Mouse (Mus musculus): Measurements from ENCODE around the gene Nqo1. TPM values are rescaled to one million over a fixed set of nuclear protein-coding genes. Genes with fewer than 3 reads are reported as not detected.

The Nqo1 gene
- 1 to 10 TPM; 3.0 to 3.4 TPM for total RNA-seq (2021)

DNA sequence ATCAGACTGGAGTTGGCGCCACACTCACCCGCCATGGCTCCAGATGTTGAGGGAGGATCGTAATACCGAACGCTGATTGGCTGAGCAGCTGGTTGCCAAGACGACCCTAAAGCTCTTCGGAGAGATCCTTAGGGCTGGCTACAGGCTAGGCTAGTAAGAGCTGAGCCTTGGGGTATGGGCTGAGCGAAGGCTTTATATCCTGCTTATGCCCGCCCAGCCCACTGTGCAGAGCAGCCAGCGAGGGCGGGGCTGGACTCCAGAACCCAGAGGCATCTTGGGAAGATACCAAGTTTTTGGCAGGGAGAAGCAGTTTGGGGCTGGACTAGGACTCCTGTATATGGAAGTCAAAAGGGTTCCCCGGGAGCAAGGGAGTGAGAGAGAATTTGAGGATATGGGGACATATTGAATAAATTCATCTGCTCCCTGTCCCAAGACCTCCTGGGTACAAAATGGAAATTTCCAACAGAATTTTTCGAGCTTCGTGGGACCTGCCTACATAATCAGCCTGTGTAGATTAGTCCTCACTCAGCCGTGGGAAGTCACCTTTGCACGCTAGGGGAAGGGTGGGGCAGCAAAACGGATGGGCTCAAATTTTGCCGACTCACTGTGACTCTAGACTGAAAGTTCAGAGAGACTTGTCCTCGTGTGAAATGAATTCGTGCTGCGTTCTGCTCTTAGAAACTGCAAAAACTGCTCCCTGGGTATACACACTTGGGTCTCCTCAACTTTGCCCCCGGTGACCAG is at the start of gene Nqo1:
Gene Nqo1, minus strand, starts transcription at position 169 of the 744 bp plus-strand sequence.
- peak; percentile 69 to 86 for DNase-seq (ENCODE audit: extremely low spot score in 1 of 2, low spot score in 2 of 2)
- intact Hi-C loops (cut with DNase I) = no loop called here

DNA sequence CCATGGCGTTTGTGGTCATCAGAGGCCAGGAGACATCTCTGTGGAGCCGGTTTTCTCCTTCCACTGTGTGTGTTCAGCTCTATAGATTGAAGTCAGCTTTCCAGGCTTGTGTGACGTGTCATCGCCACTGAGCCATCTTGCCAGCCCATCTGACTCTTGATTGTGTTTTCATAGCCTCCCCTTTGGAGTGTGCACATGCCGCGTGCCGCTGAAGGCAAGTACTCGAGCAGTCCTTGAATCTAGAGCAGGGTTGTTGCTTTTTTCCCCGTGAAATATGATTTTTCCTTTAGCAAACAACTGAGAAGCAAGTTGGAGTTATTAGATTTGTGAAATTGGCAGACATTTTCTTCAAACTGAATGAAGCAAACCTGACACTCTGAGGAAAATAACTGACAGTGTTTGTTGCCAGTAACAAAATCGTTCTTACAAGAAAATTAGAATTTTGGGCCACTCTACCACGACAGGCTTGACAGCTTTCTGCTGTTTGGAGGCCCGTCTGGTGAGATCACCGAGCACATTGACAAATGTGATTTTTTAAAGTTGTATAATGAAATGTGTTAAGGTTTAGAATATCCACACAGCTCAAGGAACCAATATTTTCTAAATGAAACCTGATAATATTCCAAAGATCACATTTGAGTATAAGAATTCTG is 48.5 kb upstream of the Nqo1 start:
- intact Hi-C loops (cut with DNase I) = no loop called here
- DNase-seq (ENCODE audit: extremely low spot score in 1 of 2, low spot score in 2 of 2) = no peak

DNA sequence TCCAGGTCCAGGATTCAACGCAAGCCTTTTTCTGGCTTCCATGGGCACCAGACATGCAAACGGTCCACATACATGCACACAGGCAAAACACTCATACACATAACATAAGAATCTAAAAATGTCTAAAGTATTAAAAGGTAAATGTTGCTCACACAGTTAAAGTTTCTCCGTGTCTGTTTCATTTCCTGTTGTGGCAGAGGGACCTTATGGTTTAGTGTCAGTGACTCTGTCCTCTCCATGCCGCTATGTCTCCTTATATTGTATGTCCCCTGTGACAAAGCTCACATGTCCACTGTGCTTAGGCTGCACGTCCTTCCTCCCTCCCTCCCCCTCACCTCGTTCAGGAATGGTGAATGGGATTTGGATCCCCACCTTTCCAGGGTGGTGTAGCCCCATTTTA is 46.6 kb upstream of the Nqo1 start:
- intact Hi-C loops (cut with DNase I) = no loop called here
- DNase-seq (ENCODE audit: extremely low spot score in 1 of 2, low spot score in 2 of 2) = no peak

DNA sequence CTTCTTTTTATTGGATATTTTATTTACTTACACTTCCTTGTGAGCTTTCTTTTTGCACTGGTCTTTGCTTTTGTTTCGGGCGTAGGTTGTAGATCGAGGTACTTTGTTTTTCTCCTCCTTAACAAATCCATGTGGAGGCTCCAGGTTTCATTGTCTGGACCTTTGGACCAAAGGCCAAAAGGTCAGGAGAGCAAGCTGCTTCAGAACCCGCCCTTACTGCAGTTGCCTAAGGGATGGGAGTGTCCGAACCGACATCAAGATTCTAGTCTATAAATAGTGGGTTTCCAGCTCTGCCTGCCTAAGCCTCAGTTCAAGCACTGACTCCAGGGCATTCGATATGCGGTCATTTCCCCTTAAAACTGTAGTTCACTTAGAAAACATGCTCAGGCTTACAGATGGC is 46.1 kb upstream of the Nqo1 start:
- DNase-seq (ENCODE audit: extremely low spot score in 1 of 2, low spot score in 2 of 2) = no peak
- intact Hi-C loops (cut with DNase I) = no loop called here

DNA sequence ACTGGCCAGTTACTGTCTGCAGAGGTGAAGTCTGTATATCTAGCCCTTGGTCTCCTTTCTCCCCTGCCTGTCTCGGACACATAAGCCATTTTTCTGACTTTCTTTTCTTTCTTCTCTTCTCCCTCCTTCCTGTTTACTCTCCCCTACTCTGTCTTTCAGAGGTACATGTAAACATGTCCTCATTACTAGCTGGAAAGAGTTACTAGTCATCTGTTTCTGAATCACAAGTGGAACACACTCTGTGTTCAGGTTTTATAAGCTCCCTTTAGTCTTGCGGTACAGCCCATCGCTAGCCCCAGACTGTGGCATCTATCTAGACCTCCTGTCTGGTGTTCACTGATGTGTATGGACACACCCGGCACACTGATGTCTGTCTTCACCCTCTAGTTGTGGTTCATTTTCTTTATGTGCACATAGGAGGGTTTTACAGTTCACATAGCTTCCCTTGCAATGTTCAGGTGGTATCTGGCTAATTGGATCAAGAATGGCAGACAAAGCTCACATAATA is 45.4 kb upstream of the Nqo1 start:
- no peak for DNase-seq (ENCODE audit: extremely low spot score in 1 of 2, low spot score in 2 of 2)
- intact Hi-C loops (cut with DNase I) = no loop called here

DNA sequence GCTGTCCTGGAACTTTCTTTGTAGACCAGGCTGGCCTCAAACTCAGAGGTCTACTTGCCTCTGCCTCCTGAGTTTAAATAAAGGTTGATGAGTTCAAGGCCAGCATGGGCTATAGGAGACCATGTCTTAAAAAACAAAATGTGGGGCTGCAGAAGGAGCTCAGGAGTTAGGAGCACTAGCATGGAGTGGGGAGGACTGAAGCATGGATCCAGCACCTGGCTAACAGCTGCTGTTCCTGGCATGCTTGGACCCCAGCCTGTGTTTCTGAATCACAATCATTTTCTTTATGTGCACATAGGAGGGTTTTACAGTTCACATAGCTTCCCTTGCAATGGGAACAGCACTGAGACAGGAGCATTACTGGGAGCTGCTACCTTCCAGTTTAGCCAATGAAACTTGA is 44.7 kb upstream of the Nqo1 start:
- intact Hi-C loops (cut with DNase I) = no loop called here
- DNase-seq (ENCODE audit: extremely low spot score in 1 of 2, low spot score in 2 of 2) = no peak

DNA sequence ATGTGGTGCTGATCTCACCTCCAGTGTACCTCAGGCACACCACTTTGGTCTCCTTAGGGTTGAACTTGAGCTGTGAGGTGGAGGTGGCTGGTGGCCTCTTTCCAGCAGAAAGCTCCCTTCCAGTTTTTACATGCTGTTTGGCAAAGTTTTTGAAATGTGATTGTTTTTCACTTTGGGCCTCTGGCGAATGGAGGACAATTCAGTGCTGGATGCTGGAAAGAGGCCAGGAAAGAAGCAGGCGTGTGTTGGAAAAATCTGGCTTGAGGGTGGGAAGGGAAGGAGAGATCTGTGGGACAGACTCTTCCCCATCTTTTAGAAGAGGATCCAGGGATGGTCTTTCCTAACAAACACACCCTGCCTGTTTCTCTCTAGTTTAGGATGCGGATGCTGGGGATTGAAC is 41.6 kb upstream of the Nqo1 start:
- intact Hi-C loops (cut with DNase I) = no loop called here
- peak in 1 of 2 experiments; percentile 33 for DNase-seq (ENCODE audit: extremely low spot score in 1 of 2, low spot score in 2 of 2)

DNA sequence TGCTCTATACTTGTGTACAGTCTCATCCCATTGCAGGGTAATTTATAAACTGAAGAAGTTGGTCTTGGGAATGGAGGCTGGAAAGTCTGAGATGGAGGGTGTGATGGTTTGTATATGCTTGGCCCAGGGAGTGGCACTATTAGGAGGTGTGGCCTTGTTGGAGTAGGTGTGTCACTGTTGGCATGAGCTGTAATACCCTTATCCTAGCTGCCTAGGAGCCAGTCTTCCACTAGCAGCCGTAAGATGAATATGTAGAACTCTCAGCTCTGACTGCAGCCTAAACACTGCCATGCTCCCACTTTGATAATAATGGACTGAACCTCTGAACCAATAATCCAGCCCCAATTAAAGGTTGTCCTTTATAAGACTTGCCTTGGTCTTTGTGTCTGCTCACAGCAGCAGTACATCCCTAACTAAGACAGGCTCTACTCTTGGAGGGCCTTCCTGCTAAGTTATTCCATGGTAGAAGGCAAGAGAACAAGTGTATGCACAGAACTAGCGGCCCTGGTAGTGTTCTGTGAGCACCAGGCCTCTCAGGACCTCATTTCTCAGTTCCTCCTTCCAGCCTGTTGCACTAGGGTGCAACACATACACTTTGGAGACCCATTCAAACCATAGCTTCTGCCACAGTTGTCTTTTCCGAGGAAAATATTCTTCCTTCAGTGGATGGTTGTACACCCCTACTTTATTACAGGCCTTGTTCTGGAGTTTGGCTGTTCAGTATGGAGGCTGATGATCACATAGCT is 37.0 kb upstream of the Nqo1 start:
- no peak for DNase-seq (ENCODE audit: extremely low spot score in 1 of 2, low spot score in 2 of 2)
- intact Hi-C loops (cut with DNase I) = no loop called here

DNA sequence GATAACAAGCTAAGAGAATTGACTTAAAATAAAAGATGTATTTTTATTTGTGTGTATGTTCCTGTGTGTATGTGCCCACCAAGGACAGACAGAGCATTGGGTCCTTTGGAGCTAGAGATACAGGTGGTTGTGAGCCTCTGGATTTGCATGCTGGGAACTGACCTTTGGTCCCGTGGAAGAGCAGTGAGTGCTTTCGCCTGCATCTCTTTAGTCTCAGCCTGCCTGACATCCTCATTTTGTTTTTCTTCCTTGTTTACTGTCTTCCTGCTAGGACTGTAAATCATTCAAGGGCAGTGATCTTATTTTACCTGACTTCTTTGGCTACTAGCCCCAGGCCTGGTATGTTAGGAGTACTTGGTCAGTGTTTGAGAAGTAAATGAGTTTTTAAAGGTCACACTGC is 34.7 kb upstream of the Nqo1 start:
- no peak for DNase-seq (ENCODE audit: extremely low spot score in 1 of 2, low spot score in 2 of 2)
- intact Hi-C loops (cut with DNase I) = no loop called here

DNA sequence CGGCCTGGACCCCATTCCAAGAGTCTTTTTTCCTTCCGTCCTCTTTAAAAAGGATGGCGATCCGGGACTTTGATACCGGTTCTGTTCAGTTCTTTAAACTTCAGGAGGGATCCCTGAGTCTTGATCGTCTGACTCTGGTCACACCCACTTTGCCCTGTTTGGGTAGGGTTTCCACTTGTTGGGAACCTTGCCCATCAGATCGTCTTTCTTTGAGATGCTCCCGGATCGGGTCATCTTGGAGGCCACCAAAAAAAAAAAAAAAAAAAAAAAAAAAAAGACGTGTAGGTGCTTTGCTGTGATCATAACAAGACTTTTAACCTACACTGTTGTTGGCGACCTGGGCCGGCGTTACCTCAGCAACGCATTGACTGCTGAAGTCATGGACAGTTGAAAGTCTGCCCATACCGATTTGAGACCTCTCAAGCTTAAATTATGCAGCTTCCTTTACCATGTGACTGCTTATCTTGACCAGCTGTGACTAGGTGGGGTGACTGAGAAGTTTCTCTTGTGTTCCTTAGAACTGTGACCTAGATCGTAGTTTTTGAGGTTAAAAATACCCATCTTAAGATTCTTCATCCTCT is 33.9 kb upstream of the Nqo1 start:
- intact Hi-C loops (cut with DNase I) = no loop called here
- no peak for DNase-seq (ENCODE audit: extremely low spot score in 1 of 2, low spot score in 2 of 2)

DNA sequence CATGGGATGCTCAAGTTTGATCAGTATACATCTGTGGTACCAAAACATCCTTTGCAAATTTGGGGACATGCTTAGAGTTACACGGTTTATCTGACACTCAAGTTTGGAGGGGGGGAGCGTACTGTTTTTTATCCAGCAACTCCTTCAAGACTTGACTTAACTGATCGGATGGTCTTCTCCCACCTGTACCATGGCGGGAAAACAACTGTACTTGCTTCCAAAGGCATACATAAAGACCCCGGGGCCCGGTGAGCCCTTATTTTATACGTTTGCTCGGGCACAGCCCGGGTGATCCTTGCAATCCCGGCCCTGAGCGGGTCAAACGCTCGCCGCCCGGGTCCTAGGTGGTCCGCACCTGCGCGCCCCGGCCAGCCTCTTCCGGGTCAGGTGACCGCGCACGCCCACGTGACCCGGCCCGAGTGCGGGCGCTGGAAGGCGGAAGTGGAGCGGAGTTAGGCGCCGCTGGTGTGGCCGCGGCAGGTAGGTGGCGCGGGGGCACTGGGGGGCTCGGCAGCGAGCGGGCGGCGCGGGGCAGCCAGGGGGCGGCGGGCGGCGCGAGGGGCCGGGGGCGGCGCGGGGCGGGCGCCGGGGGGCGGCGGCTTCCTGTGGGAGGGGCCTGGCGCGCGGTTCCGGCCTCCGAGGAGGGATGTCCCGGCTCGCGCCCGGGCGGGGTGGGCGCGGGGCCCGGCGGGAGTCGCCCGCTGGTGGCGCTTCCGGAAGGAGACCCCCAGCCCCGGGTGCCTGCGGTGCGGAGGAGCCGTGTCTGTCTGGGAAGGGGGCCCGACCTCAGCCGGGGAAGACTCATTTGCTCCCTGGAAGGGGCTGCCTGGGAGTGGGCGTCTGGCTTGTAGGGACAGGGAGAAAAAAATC is 33.2 kb upstream of the Nqo1 start, which contains the start of gene Wwp2:
Gene Wwp2, plus strand, starts transcription at position 404 of the 870 bp plus-strand sequence.
- DNase-seq (ENCODE audit: extremely low spot score in 1 of 2, low spot score in 2 of 2) = peak; percentile 25 to 88
- intact Hi-C loops (cut with DNase I) = no loop called here

DNA sequence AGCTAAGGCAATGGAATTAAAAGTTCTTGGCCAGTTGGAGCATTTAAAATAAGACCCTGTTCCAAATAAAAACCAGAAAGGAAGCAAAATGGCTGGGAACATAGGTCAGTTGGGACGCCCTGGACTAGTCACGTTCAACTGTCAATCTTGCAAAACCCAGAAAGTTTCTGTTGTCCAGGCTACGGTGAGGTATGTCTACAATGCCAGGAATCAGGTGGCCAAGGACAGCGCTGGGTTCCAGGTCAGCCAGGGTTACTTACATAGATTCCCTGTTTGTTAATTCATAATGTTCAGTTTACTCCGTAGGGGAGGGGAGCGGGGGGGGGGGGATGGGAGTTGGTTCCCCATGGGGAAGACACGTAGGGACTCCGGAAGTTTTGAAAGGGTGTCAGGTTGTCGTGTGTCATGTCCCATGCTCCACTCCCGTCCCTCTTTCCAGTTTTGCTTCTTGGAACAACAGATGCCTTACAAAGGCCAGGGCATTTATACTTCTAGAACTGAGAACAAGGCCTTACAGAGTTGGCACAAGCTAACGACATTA is 32.5 kb upstream of the Nqo1 start:
- intact Hi-C loops (cut with DNase I) = no loop called here
- DNase-seq (ENCODE audit: extremely low spot score in 1 of 2, low spot score in 2 of 2) = no peak

DNA sequence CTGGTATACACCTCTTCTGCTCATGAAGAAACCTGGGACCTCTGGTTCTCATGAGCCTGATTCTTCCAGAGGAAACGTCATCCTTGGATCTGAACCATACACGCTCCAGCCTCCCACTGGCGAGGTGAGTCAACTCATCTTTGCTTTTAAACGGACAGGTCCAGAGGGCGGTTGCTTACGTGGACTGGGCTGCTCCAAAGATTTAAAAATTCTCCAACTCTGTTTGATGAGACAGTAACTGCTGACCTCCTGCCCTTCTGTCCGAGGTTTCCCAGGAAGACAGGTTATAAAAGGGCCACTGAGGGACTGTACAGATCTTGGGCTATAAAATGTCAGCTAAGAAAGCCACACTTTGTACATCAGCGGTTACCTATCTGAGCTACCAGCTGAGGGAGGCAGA is 27.8 kb upstream of the Nqo1 start:
- no peak for DNase-seq (ENCODE audit: extremely low spot score in 1 of 2, low spot score in 2 of 2)
- intact Hi-C loops (cut with DNase I) = no loop called here

DNA sequence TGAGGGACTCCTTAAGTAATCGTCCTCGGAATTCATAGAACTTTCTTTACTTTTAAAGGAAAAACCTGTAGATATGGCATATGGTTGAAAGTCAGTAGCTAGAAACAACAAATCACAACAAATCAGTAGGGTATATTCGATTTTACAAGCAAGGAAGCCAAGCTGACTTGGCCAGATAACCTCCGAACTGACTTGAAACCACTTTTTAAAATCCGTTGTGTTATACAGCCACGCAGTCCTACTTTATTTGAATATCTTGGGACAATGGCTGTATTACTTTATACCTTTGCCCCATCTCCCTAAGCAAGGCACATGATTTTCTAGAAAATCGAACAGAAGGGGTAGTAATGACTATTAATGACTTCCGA is 22.2 kb upstream of the Nqo1 start:
- intact Hi-C loops (cut with DNase I) = loop anchor here (5.0 kb wide), 1 partner anchor 323 kb away; no protein-coding TSS in a partner anchor
- DNase-seq (ENCODE audit: extremely low spot score in 1 of 2, low spot score in 2 of 2) = no peak

DNA sequence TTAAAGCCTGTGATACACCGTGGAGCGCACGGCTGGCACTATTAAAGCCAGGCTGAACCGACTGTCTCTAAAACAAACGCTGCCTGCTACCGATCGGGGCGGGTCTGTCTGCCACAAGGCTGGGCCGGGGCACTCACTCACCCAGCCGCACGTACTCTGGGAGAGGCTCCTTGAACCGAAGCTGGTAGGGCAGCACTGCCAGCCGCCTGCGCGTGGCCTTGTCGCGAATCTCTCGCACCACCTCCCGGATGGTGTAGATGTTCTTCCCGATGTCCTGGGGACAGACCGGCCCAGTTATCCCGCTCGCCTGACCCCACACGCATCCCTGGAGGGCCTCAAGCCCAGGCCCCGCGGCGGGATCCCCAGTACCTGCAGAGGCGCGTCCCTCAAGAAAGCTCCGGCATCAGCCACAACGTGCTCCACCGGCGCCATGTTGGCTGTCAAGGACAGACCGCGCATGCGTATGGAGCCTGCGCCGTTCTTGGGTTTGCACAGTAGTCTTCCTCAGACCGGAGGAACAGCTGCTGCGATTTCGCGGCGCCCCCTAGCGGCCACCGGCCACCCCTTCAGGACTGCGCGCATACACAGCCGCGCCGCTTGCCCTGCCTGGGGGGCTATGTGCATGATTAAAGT is 21.7 kb upstream of the Nqo1 start, which contains the start of gene Nob1:
Gene Nob1, minus strand, starts transcription at position 455 of the 633 bp plus-strand sequence.
- intact Hi-C loops (cut with DNase I) = loop anchor here (5.0 kb wide), 2 partner anchors 37 to 322 kb away; no protein-coding TSS in a partner anchor
- DNase-seq (ENCODE audit: extremely low spot score in 1 of 2, low spot score in 2 of 2) = peak; percentile 93 to 98

DNA sequence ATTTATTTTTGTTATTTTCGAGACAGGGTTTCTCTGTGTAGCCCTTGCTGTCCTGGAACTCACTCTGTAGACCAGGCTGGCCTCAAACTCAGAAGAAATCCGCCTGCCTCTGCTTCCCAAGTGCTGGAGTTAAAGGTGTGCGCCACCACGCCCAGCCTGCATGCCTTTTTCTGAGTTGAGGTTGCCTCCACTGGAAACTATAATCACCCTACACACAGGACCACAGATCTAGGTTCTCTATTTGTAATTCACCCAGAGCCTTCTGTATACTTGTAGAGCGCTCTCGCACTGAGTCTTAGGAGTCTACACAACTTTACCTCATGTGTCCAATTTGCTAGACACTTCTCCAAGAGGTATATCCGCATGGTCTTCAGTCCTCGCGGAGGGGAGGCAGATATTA is 21.2 kb upstream of the Nqo1 start:
- intact Hi-C loops (cut with DNase I) = loop anchor here (5.0 kb wide), 1 partner anchor 37 kb away; no protein-coding TSS in a partner anchor
- no peak for DNase-seq (ENCODE audit: extremely low spot score in 1 of 2, low spot score in 2 of 2)

DNA sequence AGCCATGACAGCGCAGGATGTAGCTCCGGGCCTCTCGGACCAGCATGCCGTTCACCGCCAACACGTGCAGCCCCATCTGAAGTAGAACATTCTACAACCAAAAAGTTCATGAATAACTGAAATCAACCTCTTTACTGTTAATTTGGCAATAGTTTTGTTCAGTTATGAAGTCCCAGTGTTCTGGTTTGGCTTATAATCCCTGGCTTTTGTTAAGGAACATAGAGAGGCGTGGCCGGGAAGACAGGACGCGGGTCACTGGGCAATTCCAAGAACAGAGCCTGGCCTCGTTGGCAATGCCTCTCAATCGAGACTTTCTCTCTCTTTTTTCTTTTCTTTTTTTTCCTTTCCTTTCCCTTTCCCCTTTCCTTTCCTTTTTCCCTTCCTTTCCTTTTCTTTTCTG is 14.0 kb upstream of the Nqo1 start:
- intact Hi-C loops (cut with DNase I) = no loop called here
- DNase-seq (ENCODE audit: extremely low spot score in 1 of 2, low spot score in 2 of 2) = no peak

DNA sequence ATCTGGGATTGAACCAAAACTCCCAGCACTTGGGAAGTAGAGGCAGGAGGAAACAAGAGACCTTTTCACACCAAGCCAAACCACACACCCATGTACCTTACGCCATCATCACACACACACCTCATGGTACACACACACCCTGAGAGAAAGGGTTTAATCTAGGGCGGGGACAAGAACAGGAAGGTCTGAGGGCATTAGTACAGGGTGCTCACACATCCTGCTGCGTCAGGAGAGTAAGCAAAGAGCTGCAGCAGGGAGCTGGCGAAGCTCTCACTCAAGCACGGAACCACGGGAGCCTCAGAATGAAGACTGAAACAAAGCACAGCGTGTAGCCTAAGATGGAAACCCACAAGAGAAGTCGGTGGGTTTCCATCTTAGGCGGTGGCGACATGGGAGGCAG is 10.9 kb upstream of the Nqo1 start:
- intact Hi-C loops (cut with DNase I) = no loop called here
- DNase-seq (ENCODE audit: extremely low spot score in 1 of 2, low spot score in 2 of 2) = no peak

Measured in left cerebral cortex, postnatal 10 days (tissue).